Mouse (Mus musculus) CH12.LX (cell line): ENCODE data around the gene 6720489N17Rik. TPM values are rescaled to one million over a fixed set of nuclear protein-coding genes. Genes with fewer than 3 reads are reported as not detected.
"Not testable (repeated sequence)": the region's sequence is repeated elsewhere in the genome, so short reads cannot be mapped to it uniquely, and the experiment has no call there.

ENCODE experiments used
- DNase-seq: peaks from one replicate; pipeline ENCODE4 v3.0.0-alpha.2; 2013; ENCODE audit errors: extremely low read depth
- H3K27ac ChIP-seq: 2 replicates; pipeline ENCODE4 v1.5.1; 2012; ENCODE audit warnings: low read depth, mild to moderate bottlenecking, control low read depth, moderate library complexity; ENCODE audit not compliant: insufficient read depth
- H3K27me3 ChIP-seq: replicated peaks from 2 replicates; pipeline ENCODE3; 2012; ENCODE audit warnings: inconsistent platforms
- H3K36me3 ChIP-seq, 2 experiments: replicated peaks in 1 of 2; 2 replicates each; pipeline versions ENCODE3 to v1.6.1; 2012; ENCODE audit warnings: inconsistent platforms in 1 of 2, low read length in 1 of 2, mild to moderate bottlenecking in 1 of 2, mixed read lengths in 1 of 2, moderate library complexity in 1 of 2; ENCODE audit not compliant: control insufficient read depth in 1 of 2, insufficient read depth in 1 of 2
- H3K4me1 ChIP-seq, 2 experiments: 2 replicates each; pipeline ENCODE4 v1.6.1; 2012; ENCODE audit warnings: inconsistent platforms in 1 of 2, moderate library complexity in 1 of 2; ENCODE audit not compliant: insufficient read depth in 2 of 2, control insufficient read depth in 1 of 2
- H3K4me2 ChIP-seq: 2 replicates; pipeline ENCODE4 v1.6.1; 2012; ENCODE audit warnings: low read depth, mild to moderate bottlenecking, control low read depth; ENCODE audit not compliant: poor library complexity, insufficient read depth, severe bottlenecking
- H3K4me3 ChIP-seq, 3 experiments: fragments of 150-350 bp in 1 of 3; sonication (generic) in 1 of 3; replicated peaks in 1 of 3; 2 replicates each; pipeline versions ENCODE3 to v1.5.1; 2011 to 2012; ENCODE audit warnings: low read depth in 2 of 3, low read length in 2 of 3, mild to moderate bottlenecking in 2 of 3, moderate library complexity in 2 of 3, control low read depth in 1 of 3, improper control_type of control experiment in 1 of 3, inconsistent platforms in 1 of 3, mixed read lengths in 1 of 3; ENCODE audit not compliant: poor library complexity in 1 of 3
- H3K79me2 ChIP-seq: replicated peaks from 2 replicates; pipeline ENCODE4 v1.6.1; 2012; ENCODE audit warnings: mild to moderate bottlenecking, moderate library complexity; ENCODE audit not compliant: control insufficient read depth, poor library complexity, insufficient read depth, severe bottlenecking; ENCODE audit errors: extremely low read depth
- H3K9ac ChIP-seq: 2 replicates; pipeline ENCODE4 v1.6.1; 2012; ENCODE audit warnings: low read depth, mild to moderate bottlenecking, control low read depth, moderate library complexity; ENCODE audit not compliant: insufficient read depth
- H3K9me3 ChIP-seq: replicated peaks from 2 replicates; pipeline ENCODE3; 2012; ENCODE audit warnings: low read length, inconsistent platforms, mixed read lengths
- E2F4 ChIP-seq: IDR thresholded peaks from 2 replicates; pipeline ENCODE4 v1.6.1; 2011; ENCODE audit warnings: low read depth, low read length, improper control_type of control experiment; ENCODE audit not compliant: insufficient replicate concordance
- HCFC1 ChIP-seq: IDR thresholded peaks from 2 replicates; pipeline ENCODE4 v1.6.1; 2012; ENCODE audit warnings: low read depth, mild to moderate bottlenecking, inconsistent platforms, low read length, improper control_type of control experiment
- POLR2A ChIP-seq: IDR thresholded peaks from 2 replicates; pipeline ENCODE4 v1.6.1; 2011; ENCODE audit warnings: low read depth, mild to moderate bottlenecking, improper control_type of control experiment, low read length
- dilution Hi-C: fragments of 300-500 bp; cut with MboI; formaldehyde crosslinking; loops from 2 replicates; pipeline ENCODE4 v1.14.3; 2020; ENCODE audit warnings: low sequenced_read_pairs; ENCODE audit not compliant: extremely low pct_unique_long_range_greater_than_20kb, extremely low pct_ligation_motif_present
- in situ Hi-C: fragments of 300-500 bp; cut with MboI; formaldehyde crosslinking; loops from 3 replicates; pipeline ENCODE4 v1.14.3; 2019; ENCODE audit warnings: low sequenced_read_pairs, low pct_ligation_motif_present, low pct_unique_long_range_greater_than_20kb, mixed read lengths
- polyA plus RNA-seq: library from polyadenylated mRNA; unstranded; fragments of >175 nt; gene quantifications from 2 replicates; pipeline ENCODE4 v1.2.1, GENCODE M21; 2012; ENCODE audit warnings: low read depth; ENCODE audit not compliant: insufficient read length
- total RNA-seq, 2 experiments: library from RNA; depleted of rRNA; stranded (reverse); fragments of 300-350 nt in 1 of 2; fragments of >200 nt in 1 of 2; gene quantifications; 2 replicates each; pipeline ENCODE4 v1.2.3; 2012 to 2014

The 6720489N17Rik gene
- total and polyA plus RNA-seq, 3 experiments, result 5.1 to 22.2 (median 8.2) TPM

DNA sequence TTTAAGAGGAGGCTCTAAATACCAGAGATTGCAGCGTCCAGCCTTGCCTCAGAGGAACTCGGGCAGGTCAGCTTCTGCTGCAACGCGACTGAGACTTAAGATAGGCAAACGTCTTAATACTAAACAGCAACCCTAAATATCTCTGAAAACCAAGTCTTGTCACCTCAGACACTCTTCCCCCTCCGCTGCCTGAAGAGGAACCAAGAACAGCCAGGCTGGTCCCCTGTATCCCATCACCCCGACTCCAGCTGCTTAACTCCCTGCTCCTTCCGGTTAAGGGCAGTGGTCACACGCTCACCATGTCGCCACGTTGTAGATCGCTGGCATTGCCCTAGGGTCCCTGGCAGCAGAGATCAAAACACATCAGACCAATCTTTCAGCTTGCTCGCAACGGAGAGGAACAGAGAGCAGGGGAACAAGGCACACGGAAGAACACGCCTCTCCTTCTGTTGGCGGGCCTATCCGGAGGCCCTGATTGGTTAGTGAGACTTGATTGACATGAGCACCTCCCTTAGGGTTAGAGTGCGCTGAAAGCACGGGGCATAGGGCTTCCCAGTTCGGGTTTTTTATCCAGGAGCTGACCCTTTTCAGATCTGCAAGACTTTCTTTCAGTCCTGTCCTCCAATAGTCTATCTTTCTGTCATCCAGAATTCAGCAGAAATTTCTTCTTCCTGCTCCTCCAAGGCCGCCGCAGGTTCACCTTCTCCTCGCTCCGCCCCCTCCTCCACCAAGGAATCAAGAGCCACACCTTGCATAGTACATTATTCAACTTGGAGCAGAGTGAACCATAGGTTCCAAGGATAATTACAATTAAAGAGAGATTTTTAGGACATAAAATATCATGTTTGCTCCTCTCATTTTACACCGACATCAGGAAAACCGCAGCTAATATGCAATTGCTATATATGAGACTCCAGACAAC, 65.5 kb downstream of the 6720489N17Rik start, which contains the start of gene Zfp935:
Gene Zfp935, minus strand, starts transcription at position 323 of the 922 bp plus-strand sequence.
- peak within 1 kb of the TSS; percentile 84 for H3K9ac ChIP-seq
- H3K79me2 ChIP-seq, H3K27ac ChIP-seq, dilution Hi-C loops: not testable (repeated sequence)
- TF ChIP-seq POLR2A, result 0 out of 2 replicates have a peak, but pooled peaks have one; percentile 24
- peak; percentile 64; the same call in 1 of the 2 replicates for TF ChIP-seq E2F4
- TF ChIP-seq HCFC1, result peak; percentile 48
- TF ChIP-seq, all 38 proteins: peak for 3; not testable (repeated sequence) for 35
- peak within 1 kb of the TSS in 2 of 3 experiments; percentile 50 to 94 for H3K4me3 ChIP-seq
- H3K36me3 ChIP-seq, H3K27me3 ChIP-seq, H3K4me1 ChIP-seq, in situ Hi-C loops, H3K9me3 ChIP-seq, H3K4me2 ChIP-seq: not testable (repeated sequence)
- DNase-seq, result peak; percentile 23

Other genes with a start within 250 kb of the 6720489N17Rik start
- 3.9 and 4.9 TPM in 2 replicates for gene Gm3604, start 241.0 kb downstream of the 6720489N17Rik start, total RNA-seq (2012; rRNA removed)
- 9.1 and 11.8 TPM in 2 replicates for gene Gm3604, start 241.0 kb downstream of the 6720489N17Rik start, total RNA-seq (2014; rRNA removed)
- gene Gm3604, start 241.0 kb downstream of the 6720489N17Rik start, polyA plus RNA-seq, result 3.5 TPM in 2 replicates
- gene Gm49359, start 157.3 kb downstream of the 6720489N17Rik start, total RNA-seq (2012; rRNA removed), result 4.2 and 4.8 TPM in 2 replicates
- 8.3 and 11.2 TPM in 2 replicates for gene Gm49359, start 157.3 kb downstream of the 6720489N17Rik start, total RNA-seq (2014; rRNA removed)
- gene Gm49359, start 157.3 kb downstream of the 6720489N17Rik start, polyA plus RNA-seq, result 5.6 and 6.6 TPM in 2 replicates
- not detected in 2 replicates for gene Zfp935, start 65.7 kb downstream of the 6720489N17Rik start, total RNA-seq (2012; rRNA removed)
- gene Zfp935, start 65.7 kb downstream of the 6720489N17Rik start, total RNA-seq (2014; rRNA removed), result 1.4 TPM in 1 of 2 replicates, not detected in the other
- 2.5 TPM in 1 of 2 replicates, not detected in the other for gene Zfp935, start 65.7 kb downstream of the 6720489N17Rik start, polyA plus RNA-seq
- gene Zfp934, start 53.0 kb downstream of the 6720489N17Rik start, total RNA-seq (2012; rRNA removed), result 3.6 and 4.5 TPM in 2 replicates
- 12.2 and 17.3 TPM in 2 replicates for gene Zfp934, start 53.0 kb downstream of the 6720489N17Rik start, total RNA-seq (2014; rRNA removed)
- gene Zfp934, start 53.0 kb downstream of the 6720489N17Rik start, polyA plus RNA-seq, result 11.2 and 14.4 TPM in 2 replicates
- gene Platr25, start 136.5 kb upstream of the 6720489N17Rik start, total RNA-seq (2012; rRNA removed), result 10.0 and 13.8 TPM in 2 replicates
- 26.7 and 31.5 TPM in 2 replicates for gene Platr25, start 136.5 kb upstream of the 6720489N17Rik start, total RNA-seq (2014; rRNA removed)
- gene Platr25, start 136.5 kb upstream of the 6720489N17Rik start, polyA plus RNA-seq, result 13.2 and 15.0 TPM in 2 replicates
- gene Gm5141, start 161.6 kb upstream of the 6720489N17Rik start, total RNA-seq (2012; rRNA removed), result 2.4 and 2.5 TPM in 2 replicates
- gene Gm5141, start 161.6 kb upstream of the 6720489N17Rik start, total RNA-seq (2014; rRNA removed), result 5.7 and 7.1 TPM in 2 replicates
- gene Gm5141, start 161.6 kb upstream of the 6720489N17Rik start, polyA plus RNA-seq, result 2.0 and 2.3 TPM in 2 replicates
- 0.13 TPM in 1 of 2 replicates, not detected in the other for gene Fbp2, start 234.2 kb upstream of the 6720489N17Rik start, total RNA-seq (2012; rRNA removed)
- 0.16 TPM in 1 of 2 replicates, not detected in the other for gene Fbp2, start 234.2 kb upstream of the 6720489N17Rik start, total RNA-seq (2014; rRNA removed)
- gene Fbp2, start 234.2 kb upstream of the 6720489N17Rik start, polyA plus RNA-seq, result not detected in 2 replicates